Mouse (Mus musculus) frontal cortex, postnatal 36 days (tissue): Measurements from ENCODE around the gene Gstt3.

ENCODE experiments used
- DNase-seq, 2 experiments: peaks; one replicate each; pipeline ENCODE4 v3.0.0; 2022; ENCODE audit warnings: low spot score in 2 of 2

Gene Gstt3

GRCm38 (mm10) chr10:75780769-75781578 is at the start of gene Gstt3, which contains the start of gene Gm20441:
TSS of gene Gstt3 (minus strand) at chr10:75781414.
TSS of gene Gm20441 (minus strand) at chr10:75780954.
- no peak for DNase-seq

- DNase-seq = no peak
These were observed 49.1 kb upstream of the Gstt3 start for GRCm38 (mm10) chr10:75830275-75830670.

- no peak for DNase-seq
These were observed 48.5 kb upstream of the Gstt3 start for GRCm38 (mm10) chr10:75829529-75830274.

- peak in 1 of 2 experiments; percentile 50 for DNase-seq
These were observed 47.3 kb upstream of the Gstt3 start for GRCm38 (mm10) chr10:75828500-75828931.

- no peak for DNase-seq
These were observed 46.6 kb upstream of the Gstt3 start for GRCm38 (mm10) chr10:75827668-75828360.

GRCm38 (mm10) chr10:75824530-75824929 is 43.3 kb upstream of the Gstt3 start:
- no peak for DNase-seq

GRCm38 (mm10) chr10:75823782-75824181 is 42.6 kb upstream of the Gstt3 start:
- no peak for DNase-seq

GRCm38 (mm10) chr10:75822443-75822842 is 41.2 kb upstream of the Gstt3 start, which contains the start of gene Gstt4:
TSS of gene Gstt4 (minus strand) at chr10:75822543.
- DNase-seq = no peak

- DNase-seq = no peak
These were observed 38.7 kb upstream of the Gstt3 start for GRCm38 (mm10) chr10:75819882-75820281.

- DNase-seq = no peak
These were observed 37.4 kb upstream of the Gstt3 start for GRCm38 (mm10) chr10:75818641-75819040.

- no peak for DNase-seq
These were observed 23.0 kb upstream of the Gstt3 start for GRCm38 (mm10) chr10:75804217-75804616.

- peak; percentile 11 to 28 for DNase-seq
These were observed 17.0 kb upstream of the Gstt3 start, which contains the start of gene Gstt1 for GRCm38 (mm10) chr10:75798176-75798696. TSS of gene Gstt1 (minus strand) at chr10:75798584.

- DNase-seq = peak; percentile 37 to 54
These were observed 16.5 kb upstream of the Gstt3 start for GRCm38 (mm10) chr10:75797619-75798175.

- no peak for DNase-seq
These were observed 15.7 kb upstream of the Gstt3 start for GRCm38 (mm10) chr10:75796731-75797516.

- DNase-seq = no peak
These were observed 13.7 kb upstream of the Gstt3 start for GRCm38 (mm10) chr10:75794880-75795279.

GRCm38 (mm10) chr10:75790773-75791172 is 9.6 kb upstream of the Gstt3 start:
- no peak for DNase-seq

GRCm38 (mm10) chr10:75789841-75790240 is 8.6 kb upstream of the Gstt3 start:
- no peak for DNase-seq

- no peak for DNase-seq
These were observed 8.0 kb upstream of the Gstt3 start for GRCm38 (mm10) chr10:75789081-75789735.

GRCm38 (mm10) chr10:75788277-75788676 is 7.1 kb upstream of the Gstt3 start:
- peak in 1 of 2 experiments; percentile 52 for DNase-seq

GRCm38 (mm10) chr10:75785442-75785841 is 4.2 kb upstream of the Gstt3 start:
- DNase-seq = no peak
